Mouse (Mus musculus): ENCODE results near the gene Grap.

DNA sequence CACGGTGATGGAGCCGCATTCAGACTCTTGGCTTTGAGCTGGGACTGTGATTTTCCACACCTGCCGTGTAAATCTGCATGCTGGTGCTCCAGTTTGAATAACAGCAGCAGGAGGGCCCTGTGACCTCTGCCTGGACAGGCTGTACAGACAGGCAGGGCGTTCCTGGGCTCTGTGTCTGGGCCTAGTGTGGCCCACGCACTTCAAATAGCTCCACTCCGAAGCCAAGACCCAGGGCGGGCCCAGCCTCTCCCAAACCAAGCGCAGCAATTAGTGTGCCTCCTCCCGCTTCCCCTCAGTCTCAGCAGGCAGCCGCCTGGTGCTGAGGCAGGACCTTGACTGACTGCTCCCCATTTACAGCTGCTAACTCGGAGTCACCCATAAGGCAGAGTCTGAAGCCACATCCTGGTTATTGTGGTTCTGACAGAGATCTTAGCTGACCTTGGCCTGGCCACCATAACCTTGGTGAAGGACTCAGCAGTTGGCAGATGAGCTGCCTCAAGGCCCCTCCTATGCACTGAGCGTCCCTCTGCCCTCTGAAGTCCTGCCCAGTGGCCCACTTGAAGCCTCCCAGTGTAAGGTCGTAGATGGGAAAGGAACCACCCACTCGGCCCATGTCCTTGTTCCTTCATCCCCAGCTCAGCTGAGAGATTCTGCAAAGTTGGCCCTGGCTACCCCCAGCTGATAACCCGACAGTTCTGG, 60.2 kb downstream of the Grap start:
- no peak; the same call in 1 of the 2 replicates for TF ChIP-seq CTCF (conservative IDR thresholded peaks at IDR 0.05; ENCODE audit: low read length)
- no peak for TF ChIP-seq POU5F1 (IDR thresholded peaks at IDR 0.05; ENCODE audit: borderline replicate concordance, low read length)
- no peak for TF ChIP-seq NANOG (IDR thresholded peaks at IDR 0.05; ENCODE audit: borderline replicate concordance, low read length)
